Mouse (Mus musculus) embryonic fibroblast, embryonic 13.5 days (primary cell): ENCODE data around the gene Whrn.

Experiments
- CTCF ChIP-seq: IDR thresholded peaks from 2 replicates; pipeline ENCODE4 v1.5.1; 2011; ENCODE audit warnings: mild to moderate bottlenecking, control low read depth, low read length, moderate library complexity, borderline replicate concordance; ENCODE audit not compliant: insufficient read depth
- POLR2A ChIP-seq: IDR thresholded peaks from 2 replicates; pipeline ENCODE4 v1.6.1; 2011; ENCODE audit warnings: low read depth, mild to moderate bottlenecking, control low read depth, low read length, moderate library complexity

GRCm38 (mm10) chr4:63453939-63454513, 41.8 kb downstream of the Whrn start:
- TF ChIP-seq CTCF, result no peak
- no peak for TF ChIP-seq POLR2A
